Mouse (Mus musculus) heart, adult 2 months (tissue): ENCODE data around the gene Acsm3.
A peak's percentile ranks its signal among the peaks of the same experiment; 100 is the strongest.

Experiments
- CTCF ChIP-seq: fragments of 200-600 bp; IDR thresholded peaks from 2 replicates; pipeline ENCODE4 v1.8.1; 2022; ENCODE audit warnings: antibody characterized with exemption, mild to moderate bottlenecking, moderate library complexity
- EP300 ChIP-seq: fragments of 200-500 bp; IDR thresholded peaks from 2 replicates; pipeline ENCODE4 v1.6.1; 2011; ENCODE audit warnings: low read depth, low read length, control low read depth; ENCODE audit not compliant: insufficient read depth

DNA sequence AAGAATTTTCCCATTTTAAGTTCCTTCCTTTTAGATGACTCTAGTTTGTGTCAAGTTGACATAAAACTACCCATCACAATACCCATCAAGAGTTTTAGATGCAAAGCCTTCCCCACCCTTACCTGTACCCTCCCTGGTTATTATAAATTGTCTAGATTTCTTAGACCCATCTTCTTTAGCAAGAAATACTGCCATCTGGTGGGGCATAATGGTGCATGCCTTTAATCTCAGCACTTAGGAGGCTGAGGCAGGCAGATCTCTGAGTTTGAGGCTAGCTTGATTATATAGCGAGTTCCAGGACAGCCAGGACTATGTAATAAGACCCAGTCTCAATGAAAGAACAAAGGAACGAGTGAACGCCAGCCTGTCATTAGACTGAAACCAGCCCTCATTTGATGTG, 39.8 kb downstream of the Acsm3 start:
- TF ChIP-seq EP300 (no peak), CTCF (peak; percentile 38)
